Mouse (Mus musculus): ENCODE data around the gene Prkce. TPM values are rescaled to one million over a fixed set of nuclear protein-coding genes. Genes with fewer than 3 reads are reported as not detected.

Gene Prkce
- polyA plus RNA-seq, 1 experiment from 2014 or later = 5.3 TPM

GRCm38 (mm10) chr17:86603848-86604444 is 436.4 kb downstream of the Prkce start:
- no peaks in the 10 kb centered on the region; the same call in 1 of the 2 replicates for H3K4me1 ChIP-seq
- H3K27me3 ChIP-seq = no peaks in the 10 kb centered on the region
- no peaks in the 10 kb centered on the region for H3K36me3 ChIP-seq
- WGBS = 88% methylated on average over 5 of the region's 5 CpGs
- H3K27ac ChIP-seq (replicated peaks) = no peak overlapping the region
- ATAC-seq (ENCODE audit: low FRiP score, low read depth) = no peak
- H3K4me3 ChIP-seq = no peak overlapping the region
- H3K9ac ChIP-seq (replicated peaks) = no peak overlapping the region
- H3K9me3 ChIP-seq = no peaks in the 10 kb centered on the region
- H3K4me2 ChIP-seq (replicated peaks) = no peak overlapping the region

GRCm38 (mm10) chr17:86607981-86608380 is 440.4 kb downstream of the Prkce start:
- WGBS = 88% methylated on average over 4 of the region's 4 CpGs
- no peak for ATAC-seq (ENCODE audit: low FRiP score, low read depth)
- H3K9ac ChIP-seq (replicated peaks) = no peak overlapping the region
- no peaks in the 10 kb centered on the region for H3K36me3 ChIP-seq
- no peaks in the 10 kb centered on the region for H3K9me3 ChIP-seq
- H3K4me3 ChIP-seq = no peak overlapping the region
- no peak overlapping the region for H3K27ac ChIP-seq (replicated peaks)
- H3K4me1 ChIP-seq = no peaks in the 10 kb centered on the region
- no peak overlapping the region for H3K4me2 ChIP-seq (replicated peaks)
- no peaks in the 10 kb centered on the region for H3K27me3 ChIP-seq

DNA sequence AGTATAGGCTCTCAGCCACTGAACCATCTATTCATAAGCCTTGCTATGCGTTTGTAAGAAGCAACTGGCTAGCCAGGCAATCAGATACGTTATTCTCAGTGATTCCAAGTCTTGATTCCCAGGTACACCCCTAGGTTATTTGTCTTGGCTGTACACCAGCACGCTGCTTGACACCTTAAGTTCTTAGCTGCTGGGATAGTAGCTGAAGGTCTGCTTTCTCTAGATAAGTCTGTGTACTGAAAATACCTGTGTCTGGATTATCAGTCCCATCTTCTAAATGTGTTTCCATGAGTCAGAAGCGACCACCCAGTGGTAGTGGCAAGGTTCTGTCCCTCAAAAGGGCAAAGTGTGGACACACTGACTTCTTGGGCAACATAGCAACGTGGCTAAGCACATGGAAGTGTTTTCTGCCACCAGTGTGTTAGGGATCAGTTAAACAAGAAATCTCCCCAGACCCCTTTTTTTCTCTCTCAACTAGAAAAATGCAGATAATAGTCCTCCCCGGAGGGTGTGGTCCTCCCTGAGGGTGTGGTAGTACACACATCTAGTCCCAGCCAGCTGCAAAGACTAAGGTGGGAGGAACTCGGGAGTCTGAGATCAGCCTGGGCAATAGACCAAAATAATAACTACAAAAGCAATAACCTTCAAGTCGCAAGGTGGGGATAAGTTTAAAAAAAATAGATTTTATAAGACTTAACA is 442.8 kb downstream of the Prkce start:
- WGBS = 85% methylated on average over 8 of the region's 8 CpGs
- no peaks in the 10 kb centered on the region for H3K27me3 ChIP-seq
- H3K4me1 ChIP-seq = no peaks in the 10 kb centered on the region
- ATAC-seq (ENCODE audit: low FRiP score, low read depth) = no peak
- H3K4me3 ChIP-seq = no peak overlapping the region
- no peak overlapping the region for H3K9ac ChIP-seq (replicated peaks)
- H3K27ac ChIP-seq (replicated peaks) = no peak overlapping the region
- H3K36me3 ChIP-seq = no peaks in the 10 kb centered on the region
- no peak overlapping the region for H3K4me2 ChIP-seq (replicated peaks)
- no peaks in the 10 kb centered on the region for H3K9me3 ChIP-seq

- Histone ChIP-seq H3K27ac (replicated peaks) (no peak overlapping the region), H3K4me1 (no peaks in the 10 kb centered on the region), H3K27me3 (no peaks in the 10 kb centered on the region), H3K9me3 (no peaks in the 10 kb centered on the region), H3K4me2 (replicated peaks) (no peak overlapping the region), H3K4me3 (no peak overlapping the region), H3K36me3 (no peaks in the 10 kb centered on the region), H3K9ac (replicated peaks) (no peak overlapping the region)
- WGBS = 67% methylated on average over 5 of the region's 5 CpGs
- ATAC-seq (ENCODE audit: low FRiP score, low read depth) = no peak
Observed at GRCm38 (mm10) chr17:86611772-86612171, 444.2 kb downstream of the Prkce start.

DNA sequence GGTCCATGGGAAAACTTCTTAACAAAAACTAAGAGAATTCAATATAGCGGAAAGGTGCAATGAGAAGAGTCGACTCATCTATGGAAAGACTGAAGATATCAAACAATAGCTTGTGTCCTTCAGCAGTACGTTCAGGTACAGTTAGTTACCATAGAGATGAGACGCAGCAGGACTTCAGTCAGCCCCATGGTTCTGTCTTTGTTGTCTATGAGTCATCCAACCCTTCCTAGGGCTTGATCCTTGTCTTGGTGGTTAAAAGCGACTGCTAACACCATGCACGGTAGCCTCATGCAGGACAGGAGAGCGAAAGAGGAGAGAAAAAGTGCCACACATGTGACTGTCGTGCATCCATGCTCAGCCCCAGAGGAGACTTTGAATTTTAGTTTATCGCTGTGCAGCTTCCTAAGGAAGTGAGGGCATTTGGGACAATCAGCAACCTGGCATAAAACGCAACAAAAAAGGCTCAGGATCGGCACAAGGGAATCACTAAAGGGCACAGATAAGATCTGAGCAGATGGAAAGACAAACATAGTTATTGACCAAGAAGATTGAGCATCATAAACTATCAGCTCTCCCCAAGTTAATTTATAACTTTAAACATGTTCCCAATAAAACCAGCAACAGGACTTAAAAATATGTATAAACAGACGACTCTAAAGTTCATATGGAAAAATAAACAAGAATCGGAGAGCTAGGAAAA is 448.2 kb downstream of the Prkce start:
- no peak overlapping the region for H3K4me3 ChIP-seq
- no peak overlapping the region for H3K9ac ChIP-seq (replicated peaks)
- no peak for ATAC-seq (ENCODE audit: low FRiP score, low read depth)
- no peaks in the 10 kb centered on the region for H3K9me3 ChIP-seq
- H3K36me3 ChIP-seq = no peaks in the 10 kb centered on the region
- H3K4me1 ChIP-seq = no peaks in the 10 kb centered on the region
- no peak overlapping the region for H3K4me2 ChIP-seq (replicated peaks)
- H3K27me3 ChIP-seq = no peaks in the 10 kb centered on the region
- no peak overlapping the region for H3K27ac ChIP-seq (replicated peaks)
- WGBS = 90% methylated on average over 13 of the region's 13 CpGs

DNA sequence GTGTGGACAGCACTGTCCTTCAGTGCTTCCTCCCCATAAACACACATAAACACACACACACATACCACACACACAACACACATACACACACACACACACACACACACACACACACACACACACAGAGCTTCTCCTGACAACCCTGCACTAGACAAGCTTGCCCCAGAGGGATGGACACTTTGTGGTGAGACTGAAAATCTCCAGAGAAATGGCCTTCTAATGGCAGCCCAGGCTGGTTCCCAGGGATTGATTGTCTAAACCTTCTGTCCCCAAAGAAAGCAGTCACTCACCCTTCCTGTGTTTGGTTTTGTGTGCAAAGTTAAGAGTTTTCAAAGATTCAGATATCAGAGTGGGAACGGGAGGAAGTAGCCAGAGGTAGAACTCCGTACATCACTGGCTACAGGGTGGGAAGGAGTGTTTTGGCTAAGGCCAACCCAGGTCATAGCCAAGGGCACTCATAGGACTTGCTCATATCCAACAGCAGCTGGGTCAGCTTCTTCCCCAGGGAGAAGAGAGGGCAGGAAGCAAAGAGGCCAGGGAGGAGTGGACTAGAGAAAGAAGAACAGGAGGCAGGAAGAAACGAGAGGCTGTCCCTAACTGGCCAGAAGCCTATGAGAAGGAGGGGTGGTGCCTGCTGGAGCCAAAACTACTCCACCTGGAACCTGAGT is 450.1 kb downstream of the Prkce start:
- ATAC-seq (ENCODE audit: low FRiP score, low read depth) = no peak
- H3K27me3 ChIP-seq = no peaks in the 10 kb centered on the region
- H3K4me3 ChIP-seq = no peak overlapping the region
- H3K9ac ChIP-seq (replicated peaks) = no peak overlapping the region
- H3K4me1 ChIP-seq = peaks cover under 1% of the 10 kb centered on the region; the same call in 1 of the 2 replicates
- H3K36me3 ChIP-seq = no peaks in the 10 kb centered on the region
- no peaks in the 10 kb centered on the region for H3K9me3 ChIP-seq
- no peak overlapping the region for H3K27ac ChIP-seq (replicated peaks)
- WGBS = 84% methylated on average over 3 of the region's 3 CpGs
- H3K4me2 ChIP-seq (replicated peaks) = no peak overlapping the region

GRCm38 (mm10) chr17:86618431-86618861 is 450.9 kb downstream of the Prkce start:
- Histone ChIP-seq H3K9ac (replicated peaks) (no peak overlapping the region), H3K9me3 (no peaks in the 10 kb centered on the region), H3K36me3 (no peaks in the 10 kb centered on the region), H3K4me1 (peaks cover 5% of the 10 kb centered on the region; the same call in 1 of the 2 replicates), H3K4me2 (replicated peaks) (no peak overlapping the region), H3K27ac (replicated peaks) (no peak overlapping the region), H3K4me3 (no peak overlapping the region), H3K27me3 (no peaks in the 10 kb centered on the region)
- no peak for ATAC-seq (ENCODE audit: low FRiP score, low read depth)
- 77% methylated on average over 4 of the region's 4 CpGs for WGBS

DNA sequence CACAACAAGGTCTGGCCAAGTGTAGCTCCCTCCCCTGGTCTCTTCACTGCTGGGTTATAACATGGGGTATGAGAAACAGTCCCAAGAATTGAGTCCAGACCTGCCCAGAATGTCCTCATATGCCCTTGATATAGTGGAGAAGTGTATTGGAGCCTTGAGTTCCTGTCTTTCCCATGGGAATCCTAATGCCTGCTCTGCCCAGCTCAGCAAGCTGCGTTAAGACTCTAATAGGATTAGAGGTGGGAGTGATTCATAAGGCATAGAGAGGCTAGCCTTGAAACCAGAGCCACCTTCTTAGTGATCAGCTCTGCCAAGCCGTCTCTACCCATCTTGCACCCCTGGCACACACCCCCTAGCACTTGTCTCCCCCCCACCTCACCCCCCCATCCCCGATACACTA is 455.3 kb downstream of the Prkce start:
- Histone ChIP-seq H3K27me3 (no peaks in the 10 kb centered on the region), H3K4me1 (peaks cover 5% of the 10 kb centered on the region; the same call in 1 of the 2 replicates), H3K9me3 (no peaks in the 10 kb centered on the region), H3K36me3 (no peaks in the 10 kb centered on the region), H3K4me3 (no peak overlapping the region), H3K9ac (replicated peaks) (no peak overlapping the region), H3K4me2 (replicated peaks) (no peak overlapping the region), H3K27ac (replicated peaks) (no peak overlapping the region)
- ATAC-seq (ENCODE audit: low FRiP score, low read depth) = no peak
- 37% methylated on average over 3 of the region's 3 CpGs for WGBS

DNA sequence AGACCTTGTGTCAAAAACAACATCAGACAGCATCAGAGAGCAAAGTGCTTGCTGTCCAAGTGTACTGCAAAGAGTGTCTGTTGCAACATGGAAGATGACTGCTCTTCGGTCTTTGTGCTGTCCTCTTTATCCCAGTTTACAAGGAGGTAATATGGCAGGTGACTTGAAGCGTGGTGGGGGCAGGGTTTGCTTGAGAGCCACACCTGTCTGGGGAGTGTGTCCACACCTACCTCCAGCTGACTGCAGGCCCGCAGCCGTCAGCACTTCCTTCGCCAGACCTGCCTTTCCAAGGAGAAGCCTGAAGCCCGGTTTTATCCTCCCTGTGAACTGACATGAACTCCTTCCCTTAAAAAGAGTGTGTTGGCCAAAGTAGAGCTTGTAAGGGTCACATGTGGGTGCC is 458.9 kb downstream of the Prkce start:
- no peak overlapping the region for H3K4me2 ChIP-seq (replicated peaks)
- WGBS = 91% methylated on average over 6 of the region's 6 CpGs
- no peaks in the 10 kb centered on the region for H3K36me3 ChIP-seq
- H3K27ac ChIP-seq (replicated peaks) = no peak overlapping the region
- H3K4me1 ChIP-seq = peaks cover 5% of the 10 kb centered on the region; the same call in 1 of the 2 replicates
- no peak overlapping the region for H3K4me3 ChIP-seq
- no peaks in the 10 kb centered on the region for H3K27me3 ChIP-seq
- ATAC-seq (ENCODE audit: low FRiP score, low read depth) = no peak
- no peaks in the 10 kb centered on the region for H3K9me3 ChIP-seq
- H3K9ac ChIP-seq (replicated peaks) = no peak overlapping the region

DNA sequence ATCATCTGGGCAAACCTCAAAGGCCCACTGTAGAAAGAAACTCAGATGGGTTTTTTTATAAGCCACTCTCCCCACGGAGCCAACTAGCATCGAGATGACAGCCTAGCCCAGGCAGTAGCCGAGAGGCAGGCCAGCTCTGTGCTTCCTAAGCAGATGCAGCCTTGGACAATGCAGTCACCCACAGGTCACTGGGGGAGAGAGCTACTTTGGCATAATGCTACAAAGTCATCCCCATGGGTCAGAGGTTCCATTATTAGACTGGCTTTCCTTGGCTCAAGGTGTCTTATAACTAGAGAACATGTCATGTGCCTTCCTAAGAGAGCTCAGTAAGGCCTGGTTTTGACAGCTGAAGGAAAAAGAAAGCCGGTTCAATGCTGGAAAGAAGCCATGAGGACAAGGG is 465.5 kb downstream of the Prkce start:
- no peaks in the 10 kb centered on the region for H3K9me3 ChIP-seq
- no peak overlapping the region for H3K9ac ChIP-seq (replicated peaks)
- H3K4me3 ChIP-seq = no peak overlapping the region
- 80% methylated on average over 4 of the region's 4 CpGs for WGBS
- no peak overlapping the region for H3K4me2 ChIP-seq (replicated peaks)
- no peak for ATAC-seq (ENCODE audit: low FRiP score, low read depth)
- no peaks in the 10 kb centered on the region for H3K36me3 ChIP-seq
- H3K4me1 ChIP-seq = no peaks in the 10 kb centered on the region
- no peaks in the 10 kb centered on the region for H3K27me3 ChIP-seq
- H3K27ac ChIP-seq (replicated peaks) = no peak overlapping the region

GRCm38 (mm10) chr17:86637311-86637710 is 469.7 kb downstream of the Prkce start:
- Histone ChIP-seq H3K27me3 (no peaks in the 10 kb centered on the region), H3K4me3 (no peak overlapping the region), H3K4me2 (replicated peaks) (no peak overlapping the region), H3K27ac (replicated peaks) (no peak overlapping the region), H3K9ac (replicated peaks) (no peak overlapping the region), H3K4me1 (no peaks in the 10 kb centered on the region), H3K36me3 (no peaks in the 10 kb centered on the region), H3K9me3 (no peaks in the 10 kb centered on the region)
- no peak for ATAC-seq (ENCODE audit: low FRiP score, low read depth)
- WGBS = 79% methylated on average over 1 of the region's 1 CpGs

- no peak for ATAC-seq (ENCODE audit: low FRiP score, low read depth)
- H3K4me2 ChIP-seq (replicated peaks) = no peak overlapping the region
- no peaks in the 10 kb centered on the region for H3K27me3 ChIP-seq
- H3K27ac ChIP-seq (replicated peaks) = no peak overlapping the region
- no peak overlapping the region for H3K4me3 ChIP-seq
- H3K9me3 ChIP-seq = no peaks in the 10 kb centered on the region
- no peaks in the 10 kb centered on the region for H3K36me3 ChIP-seq
- no peaks in the 10 kb centered on the region for H3K4me1 ChIP-seq
- no peak overlapping the region for H3K9ac ChIP-seq (replicated peaks)
- 67% methylated on average over 3 of the region's 3 CpGs for WGBS
Observed at GRCm38 (mm10) chr17:86639279-86639678, 471.7 kb downstream of the Prkce start.

Data from midbrain, embryonic 12.5 days (tissue).